Mouse (Mus musculus) neural tube, embryonic 13.5 days (tissue): ENCODE measurements around the gene Gm572. TPM values are rescaled to one million over a fixed set of nuclear protein-coding genes. Genes with fewer than 3 reads are reported as not detected.

Experiments used
- ATAC-seq: fragments of 200-750 bp; cut with Nextera tagmentation; 2 replicates; pipeline ENCODE4 v1.8.0; 2017; ENCODE audit warnings: low read depth, mild to moderate bottlenecking, moderate TSS enrichment, moderate library complexity
- H3K27ac ChIP-seq: fragments of 300-500 bp; sonication (generic); replicated peaks from 2 replicates; pipeline ENCODE4 v1.5.1; 2015; ENCODE audit warnings: moderate library complexity, mild to moderate bottlenecking, inconsistent platforms
- H3K27me3 ChIP-seq: fragments of 300-500 bp; sonication (generic); 2 replicates; pipeline ENCODE4 v1.6.1; 2015; ENCODE audit warnings: mild to moderate bottlenecking, inconsistent platforms
- H3K36me3 ChIP-seq: fragments of 300-500 bp; sonication (generic); 2 replicates; pipeline ENCODE4 v1.6.1; 2015; ENCODE audit warnings: mild to moderate bottlenecking, inconsistent platforms
- H3K4me1 ChIP-seq: fragments of 300-500 bp; sonication (generic); replicated peaks from 2 replicates; pipeline ENCODE4 v1.6.1; 2015; ENCODE audit warnings: inconsistent platforms
- H3K4me2 ChIP-seq: fragments of 300-500 bp; sonication (generic); 2 replicates; pipeline ENCODE4 v1.6.1; 2015; ENCODE audit warnings: inconsistent platforms, mild to moderate bottlenecking, moderate library complexity
- H3K4me3 ChIP-seq: fragments of 300-500 bp; sonication (generic); 2 replicates; pipeline ENCODE4 v1.5.1; 2015; ENCODE audit warnings: mild to moderate bottlenecking, inconsistent platforms
- H3K9ac ChIP-seq: fragments of 300-500 bp; sonication (generic); 2 replicates; pipeline ENCODE4 v1.6.1; 2015; ENCODE audit warnings: moderate library complexity, mild to moderate bottlenecking, inconsistent platforms
- H3K9me3 ChIP-seq: fragments of 300-500 bp; sonication (generic); 2 replicates; pipeline ENCODE4 v1.6.1; 2016; ENCODE audit warnings: inconsistent platforms
- WGBS: fragments of 180-500 bp; shearing (Covaris S2); methylation state at CpG from one replicate; pipeline ENCODE4 v1.1.7; 2015; 5-methylcytosine and 5-hydroxymethylcytosine counted together
- polyA plus RNA-seq: library from polyadenylated mRNA; unstranded; fragments of >200 nt; fragmentation: Nextera tagmentation; extraction: Ambion mirVana; gene quantifications from 2 replicates; pipeline ENCODE4 v1.2.1, GENCODE M21; 2015

Gene Gm572
- polyA plus RNA-seq, 1 experiment from 2014 or later = not detected

DNA sequence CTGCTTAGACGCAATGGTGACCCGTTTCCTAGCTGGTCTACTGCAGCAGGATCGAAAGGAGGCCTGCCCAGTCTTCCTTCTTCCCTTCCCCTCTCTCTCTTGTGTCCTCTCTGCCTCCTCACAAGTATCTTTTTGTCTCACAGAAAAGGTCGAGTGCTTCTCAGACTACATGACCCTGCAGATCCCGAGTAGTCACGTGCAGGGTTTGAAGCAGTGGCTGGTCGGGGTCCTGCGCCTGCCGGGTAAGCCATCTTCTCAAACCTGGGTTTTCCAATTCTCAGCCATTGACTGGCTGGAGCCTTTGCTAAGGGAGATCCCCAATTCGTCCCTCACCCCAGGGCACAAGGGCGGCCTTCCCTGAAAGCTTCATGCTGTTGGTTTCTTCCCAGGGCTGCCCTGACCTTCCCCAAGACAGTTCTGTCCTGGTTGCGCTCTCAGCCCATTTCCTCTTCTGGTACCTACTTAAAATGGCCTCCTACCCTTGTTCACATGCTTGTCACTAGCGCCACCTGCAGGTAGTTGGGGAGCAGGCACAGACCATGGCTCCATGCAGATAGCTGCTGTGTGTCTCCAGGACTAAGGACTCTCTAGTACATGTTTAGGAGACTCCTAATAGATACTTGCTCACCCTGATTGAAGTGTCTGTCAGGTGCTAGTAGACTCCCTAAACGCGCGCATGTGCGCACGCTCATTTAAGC is 11.7 kb downstream of the Gm572 start:
- WGBS = 89% methylated on average over 18 of the region's 18 CpGs
- peaks cover 15% of the 10 kb centered on the region for H3K4me1 ChIP-seq
- no peak for ATAC-seq
- H3K27ac ChIP-seq = no peak overlapping the region
- no peak overlapping the region for H3K9ac ChIP-seq
- no peak overlapping the region for H3K4me2 ChIP-seq
- 0 out of 2 replicates have a peak, but pooled peaks cover 5% of the 10 kb centered on the region for H3K27me3 ChIP-seq
- H3K36me3 ChIP-seq = no peaks in the 10 kb centered on the region
- no peaks in the 10 kb centered on the region for H3K9me3 ChIP-seq
- no peak overlapping the region for H3K4me3 ChIP-seq

DNA sequence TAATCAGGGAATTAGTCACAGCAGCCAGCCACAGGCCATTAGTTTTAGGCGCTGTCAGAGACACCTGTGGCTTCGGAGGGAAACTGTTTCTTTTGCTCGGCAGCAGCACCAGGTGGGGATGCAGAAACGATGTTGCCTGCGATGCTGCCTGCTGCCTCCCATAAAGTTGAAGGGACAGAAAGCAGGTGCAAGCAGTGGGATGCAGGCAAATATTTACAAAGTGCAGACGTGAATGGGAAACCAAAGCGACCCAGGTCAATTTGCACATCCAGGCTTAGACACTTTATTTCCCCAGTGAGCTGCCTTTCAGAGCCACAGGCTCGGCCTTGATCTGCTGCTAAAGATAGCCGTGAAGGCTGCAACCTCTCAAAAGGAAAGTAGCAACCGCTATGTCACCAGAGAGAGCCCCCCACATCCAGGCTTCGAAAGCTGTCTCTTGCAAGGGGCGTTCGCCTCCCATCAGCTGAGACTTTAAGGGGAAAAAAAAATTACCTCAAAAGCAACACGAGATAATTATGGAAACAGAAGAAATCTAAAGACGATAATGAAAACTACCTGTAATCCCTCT is 13.7 kb downstream of the Gm572 start:
- peaks cover 6% of the 10 kb centered on the region for H3K4me1 ChIP-seq
- WGBS = 34% methylated on average over 15 of the region's 15 CpGs

GRCm38 (mm10) chr4:148657776-148658175 is 14.7 kb downstream of the Gm572 start:
- WGBS = 85% methylated on average over 13 of the region's 13 CpGs
- no peaks in the 10 kb centered on the region for H3K36me3 ChIP-seq
- H3K9ac ChIP-seq = no peak overlapping the region
- no peak overlapping the region for H3K4me2 ChIP-seq
- H3K9me3 ChIP-seq = no peaks in the 10 kb centered on the region
- no peak overlapping the region for H3K4me3 ChIP-seq
- H3K27me3 ChIP-seq = 0 out of 2 replicates have a peak, but pooled peaks cover 5% of the 10 kb centered on the region
- peaks cover 16% of the 10 kb centered on the region for H3K4me1 ChIP-seq
- no peak overlapping the region for H3K27ac ChIP-seq
- ATAC-seq = no peak

More for the DNA sequence above, 13.7 kb downstream of the Gm572 start:
- Histone ChIP-seq H3K4me2 (no peak overlapping the region), H3K27ac (no peak overlapping the region), H3K9ac (no peak overlapping the region), H3K27me3 (0 out of 2 replicates have a peak, but pooled peaks cover 5% of the 10 kb centered on the region), H3K9me3 (no peaks in the 10 kb centered on the region), H3K36me3 (no peaks in the 10 kb centered on the region), H3K4me3 (no peak overlapping the region)
- ATAC-seq = no peak

DNA sequence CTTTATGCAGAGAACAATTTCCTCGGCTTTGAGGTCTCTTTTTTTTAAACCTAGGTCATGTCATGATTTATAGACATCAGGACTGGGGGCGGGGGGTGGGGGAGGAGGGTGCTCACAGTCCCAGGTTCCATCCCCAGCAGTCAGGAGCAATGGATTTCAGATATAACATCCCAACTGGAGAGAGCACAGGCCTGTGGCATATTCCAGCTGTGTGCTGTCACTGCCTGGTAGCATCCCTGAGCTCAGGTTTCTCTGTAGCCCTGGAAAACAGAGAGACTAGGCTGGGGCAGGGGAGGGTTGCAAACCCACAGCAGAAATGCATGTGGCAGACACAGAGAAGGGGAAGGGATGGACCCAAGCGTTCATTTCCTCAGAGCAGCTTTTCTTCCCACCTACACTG is 17.1 kb downstream of the Gm572 start:
- H3K9ac ChIP-seq = no peak overlapping the region
- no peak overlapping the region for H3K4me2 ChIP-seq
- no peaks in the 10 kb centered on the region for H3K36me3 ChIP-seq
- peaks cover 12% of the 10 kb centered on the region for H3K27me3 ChIP-seq
- H3K4me3 ChIP-seq = no peak overlapping the region
- H3K27ac ChIP-seq = no peak overlapping the region
- H3K4me1 ChIP-seq = peaks cover 35% of the 10 kb centered on the region
- H3K9me3 ChIP-seq = no peaks in the 10 kb centered on the region
- WGBS = 38% methylated on average over 3 of the region's 3 CpGs
- no peak for ATAC-seq

- Histone ChIP-seq H3K27me3 (peaks cover 9% of the 10 kb centered on the region), H3K4me2 (peak overlapping the region; percentile 40), H3K9me3 (no peaks in the 10 kb centered on the region), H3K9ac (no peak overlapping the region), H3K36me3 (no peaks in the 10 kb centered on the region), H3K4me1 (peaks cover 30% of the 10 kb centered on the region), H3K27ac (peak overlapping the region; percentile 14; the same call in 1 of the 2 replicates), H3K4me3 (no peak overlapping the region)
- peak; percentile 74 for ATAC-seq
- 18% methylated on average over 21 of the region's 21 CpGs for WGBS
Measured at GRCm38 (mm10) chr4:148662168-148662965, 19.2 kb downstream of the Gm572 start.

GRCm38 (mm10) chr4:148663326-148663725 is 20.2 kb downstream of the Gm572 start:
- 70% methylated on average over 7 of the region's 7 CpGs for WGBS
- no peak for ATAC-seq
- peaks cover 30% of the 10 kb centered on the region for H3K4me1 ChIP-seq
- no peak overlapping the region for H3K27ac ChIP-seq
- no peak overlapping the region for H3K9ac ChIP-seq
- no peak overlapping the region for H3K4me3 ChIP-seq
- H3K36me3 ChIP-seq = no peaks in the 10 kb centered on the region
- peaks cover 6% of the 10 kb centered on the region for H3K27me3 ChIP-seq
- no peaks in the 10 kb centered on the region for H3K9me3 ChIP-seq
- H3K4me2 ChIP-seq = no peak overlapping the region

DNA sequence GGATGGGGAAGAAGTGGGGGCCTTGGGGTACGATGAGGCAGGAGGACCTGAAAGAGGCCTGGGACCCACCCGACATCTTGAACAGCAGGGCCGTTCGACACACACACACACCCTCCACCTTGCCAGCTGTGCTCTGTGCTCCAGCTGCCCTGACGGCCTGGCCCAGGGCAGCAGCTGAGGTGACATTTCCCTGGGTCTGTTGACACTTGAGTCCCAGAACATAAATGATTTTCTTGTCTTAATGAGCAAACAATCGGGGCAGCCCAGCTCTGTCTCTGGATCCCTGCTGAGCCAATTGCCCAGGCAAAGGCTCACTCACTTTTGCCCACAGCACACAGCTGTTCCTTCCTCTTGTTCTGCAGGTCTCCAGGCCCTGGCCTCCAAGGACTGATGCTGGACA is 20.9 kb downstream of the Gm572 start:
- ATAC-seq = no peak
- H3K9me3 ChIP-seq = no peaks in the 10 kb centered on the region
- no peaks in the 10 kb centered on the region for H3K36me3 ChIP-seq
- peaks cover 6% of the 10 kb centered on the region for H3K27me3 ChIP-seq
- H3K4me2 ChIP-seq = no peak overlapping the region
- H3K4me3 ChIP-seq = no peak overlapping the region
- 44% methylated on average over 6 of the region's 6 CpGs for WGBS
- peaks cover 30% of the 10 kb centered on the region for H3K4me1 ChIP-seq
- H3K27ac ChIP-seq = no peak overlapping the region
- no peak overlapping the region for H3K9ac ChIP-seq

GRCm38 (mm10) chr4:148667006-148667755 is 24.1 kb downstream of the Gm572 start:
- ATAC-seq = no peak
- Histone ChIP-seq H3K9me3 (no peaks in the 10 kb centered on the region), H3K27me3 (peaks cover 11% of the 10 kb centered on the region), H3K27ac (no peak overlapping the region), H3K4me2 (no peak overlapping the region), H3K36me3 (no peaks in the 10 kb centered on the region), H3K4me1 (peaks cover 25% of the 10 kb centered on the region), H3K9ac (no peak overlapping the region), H3K4me3 (no peak overlapping the region)
- WGBS = 86% methylated on average over 15 of the region's 15 CpGs

- WGBS = 65% methylated on average over 16 of the region's 16 CpGs
- no peak overlapping the region for H3K4me3 ChIP-seq
- ATAC-seq = no peak
Measured at GRCm38 (mm10) chr4:148671230-148671947, 28.3 kb downstream of the Gm572 start.

DNA sequence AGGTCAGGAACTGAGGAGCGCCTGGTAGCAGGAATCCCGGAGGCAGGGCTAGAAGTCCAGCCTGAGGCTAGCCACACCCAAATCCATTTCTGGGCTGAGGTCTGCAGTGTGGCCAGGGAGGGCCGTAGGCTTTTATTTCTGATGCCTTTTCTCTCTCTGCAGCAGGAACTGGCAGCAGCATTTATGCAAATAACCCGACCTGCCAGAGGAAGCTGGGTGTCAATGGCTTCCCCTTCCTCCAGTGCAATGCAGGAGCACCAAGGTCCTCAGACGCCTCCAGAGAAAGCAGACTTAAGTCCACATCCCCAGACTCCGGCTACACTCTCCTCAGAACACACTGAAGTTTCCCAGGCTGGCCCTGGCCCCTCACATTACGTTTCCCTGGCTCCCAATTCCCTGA is 31.9 kb downstream of the Gm572 start:
- no peak for ATAC-seq
- no peak overlapping the region for H3K4me2 ChIP-seq
- no peak overlapping the region for H3K27ac ChIP-seq
- H3K36me3 ChIP-seq = no peaks in the 10 kb centered on the region
- 0 out of 2 replicates have a peak, but pooled peaks cover 10% of the 10 kb centered on the region for H3K27me3 ChIP-seq
- no peaks in the 10 kb centered on the region for H3K9me3 ChIP-seq
- no peak overlapping the region for H3K4me3 ChIP-seq
- peaks cover 25% of the 10 kb centered on the region for H3K4me1 ChIP-seq
- H3K9ac ChIP-seq = no peak overlapping the region
- 40% methylated on average over 7 of the region's 7 CpGs for WGBS

More at GRCm38 (mm10) chr4:148671230-148671947, 28.3 kb downstream of the Gm572 start:
- Histone ChIP-seq H3K36me3 (no peaks in the 10 kb centered on the region), H3K9me3 (no peaks in the 10 kb centered on the region), H3K9ac (no peak overlapping the region), H3K27ac (no peak overlapping the region), H3K4me1 (peaks cover 14% of the 10 kb centered on the region), H3K27me3 (0 out of 2 replicates have a peak, but pooled peaks cover 4% of the 10 kb centered on the region), H3K4me2 (no peak overlapping the region)
